Mouse (Mus musculus) E14TG2a.4 (cell line): Measurements from ENCODE around the gene Etfb.
A peak's percentile ranks its signal among the peaks of the same experiment; 100 is the strongest.

Experiments
- H3K27me3 ChIP-seq: 2 replicates; pipeline ENCODE4 v1.6.1; 2014; ENCODE audit warnings: low read length, control low read depth; ENCODE audit not compliant: insufficient read depth
- H3K36me3 ChIP-seq: 2 replicates; pipeline ENCODE4 v1.6.1; 2014; ENCODE audit warnings: low read length, control low read depth; ENCODE audit not compliant: insufficient read depth
- H3K4me1 ChIP-seq: replicated peaks from 2 replicates; pipeline ENCODE4 v1.6.1; 2014; ENCODE audit warnings: low read depth, low read length, control low read depth
- H3K4me3 ChIP-seq: replicated peaks from 2 replicates; pipeline ENCODE4 v1.5.1; 2014; ENCODE audit warnings: mild to moderate bottlenecking, low read length
- H3K9me3 ChIP-seq: 2 replicates; pipeline ENCODE4 v1.6.1; 2014; ENCODE audit warnings: low read length, control low read depth
- CTCF ChIP-seq: conservative IDR thresholded peaks from 2 replicates; pipeline ENCODE4 v1.5.1; 2014; ENCODE audit warnings: low read length
- NANOG ChIP-seq: IDR thresholded peaks from 2 replicates; pipeline ENCODE4 v1.6.1; 2014; ENCODE audit warnings: borderline replicate concordance, low read length, mixed read lengths
- POU5F1 ChIP-seq: IDR thresholded peaks from 2 replicates; pipeline ENCODE4 v1.6.1; 2014; ENCODE audit warnings: low read length, borderline replicate concordance

The Etfb gene

DNA sequence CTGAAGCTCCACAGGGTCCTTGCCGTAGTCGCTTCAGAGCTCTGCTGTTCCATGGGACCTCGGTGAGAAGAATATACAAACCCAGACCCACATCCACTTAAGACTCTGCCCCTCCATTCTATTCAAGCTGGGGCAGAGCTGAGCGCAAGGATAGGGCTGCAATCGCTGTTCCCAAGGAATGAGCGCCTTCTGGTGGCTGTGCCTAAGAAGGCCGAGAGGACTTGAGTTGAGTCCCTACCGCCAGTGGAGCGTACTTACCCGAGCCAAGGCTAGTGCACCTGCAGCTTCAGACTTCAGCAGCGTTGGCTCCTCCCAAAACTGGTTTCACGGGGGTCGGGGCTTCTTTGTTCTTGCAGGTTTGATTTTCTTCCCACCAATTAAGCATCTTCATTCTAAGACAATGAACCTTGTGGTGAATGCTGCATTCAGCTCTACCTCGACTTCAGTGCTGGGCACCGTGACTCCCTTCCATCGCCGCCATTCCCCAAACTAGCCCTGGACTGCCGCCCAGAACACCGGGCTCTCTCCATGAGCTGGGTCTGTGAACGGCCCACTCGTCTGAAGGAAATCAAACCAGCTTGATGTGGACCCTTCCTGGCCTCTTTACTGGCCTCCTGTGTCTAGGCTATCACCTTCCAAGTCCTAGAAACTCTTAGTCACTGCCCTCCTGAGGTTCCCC lies 51.6 kb downstream of the Etfb start:
- Histone ChIP-seq H3K36me3 (no peaks in the 10 kb centered on the region), H3K9me3 (peaks cover 16% of the 10 kb centered on the region), H3K4me3 (peak overlapping the region; percentile 53), H3K27me3 (peaks cover 54% of the 10 kb centered on the region), H3K4me1 (peaks cover 11% of the 10 kb centered on the region)
- no peak for TF ChIP-seq POU5F1
- TF ChIP-seq CTCF: peak; percentile 58
- no peak for TF ChIP-seq NANOG
